Mouse (Mus musculus) cerebellum, adult (tissue): Measurements from ENCODE around the gene Olfr967.
"Not testable (repeated sequence)": the region's sequence is repeated elsewhere in the genome, so short reads cannot be mapped to it uniquely, and the experiment has no call there.

Experiments used
- ATAC-seq: cut with Nextera tagmentation; 2 replicates; pipeline ENCODE4 v1.9.2; 2017; ENCODE audit warnings: mild to moderate bottlenecking, moderate library complexity, mixed read lengths; ENCODE audit not compliant: insufficient number of reproducible peaks, low FRiP score, low TSS enrichment

Gene Olfr967

GRCm38 (mm10) chr9:39745949-39746348 is at the start of gene Olfr967:
Gene Olfr967, plus strand, starts transcription at chr9:39746249.
- ATAC-seq: no peak

GRCm38 (mm10) chr9:39701123-39701522 is 44.9 kb upstream of the Olfr967 start:
- ATAC-seq: not testable (repeated sequence)

DNA sequence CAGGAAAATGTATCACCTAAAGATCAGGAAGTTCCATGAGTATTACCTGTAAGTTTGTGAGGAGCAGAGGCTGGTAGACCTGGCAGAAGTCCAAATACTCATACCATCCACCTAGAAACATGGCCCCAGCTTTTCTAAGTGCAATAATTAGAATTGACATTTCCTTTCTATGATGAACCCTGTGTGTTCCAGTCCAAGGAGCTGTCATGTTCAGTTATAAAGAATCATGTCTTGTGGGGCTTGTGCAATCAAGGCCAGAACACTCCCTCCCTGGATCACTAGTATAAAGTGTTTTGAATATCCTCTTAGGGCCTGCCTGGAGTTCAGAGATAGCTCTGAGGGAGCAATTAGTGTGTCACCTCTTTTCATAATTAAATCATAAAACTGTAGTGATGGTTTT is 39.0 kb upstream of the Olfr967 start, which contains the start of gene Olfr149:
Olfr149 (minus strand) TSS at position 101 of the 400 bp plus-strand sequence.
- no peak for ATAC-seq

DNA sequence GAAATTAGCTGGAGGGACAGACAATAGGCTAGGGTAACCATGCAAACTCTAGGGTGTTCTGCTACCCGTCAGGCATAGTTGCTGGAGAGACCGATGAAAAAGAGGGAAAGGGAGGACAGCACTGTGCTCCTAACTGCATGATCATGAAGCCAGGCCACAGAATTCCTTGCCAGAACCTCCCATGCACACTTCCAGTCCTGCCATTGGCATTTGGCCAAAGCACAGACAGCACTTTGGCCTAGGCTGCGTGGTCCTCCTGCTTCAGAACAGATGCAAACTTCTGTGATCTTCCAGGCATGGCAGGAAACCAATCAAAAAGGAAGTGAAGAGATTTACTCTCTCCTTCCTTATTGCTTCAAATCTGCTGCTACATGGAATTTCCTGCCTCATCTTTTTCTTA is 37.1 kb upstream of the Olfr967 start:
- ATAC-seq: no peak

- ATAC-seq: no peak
These were observed 35.0 kb upstream of the Olfr967 start, which contains the start of gene Olfr965 for GRCm38 (mm10) chr9:39711053-39711452. Gene Olfr965, plus strand, starts transcription at chr9:39711353.

DNA sequence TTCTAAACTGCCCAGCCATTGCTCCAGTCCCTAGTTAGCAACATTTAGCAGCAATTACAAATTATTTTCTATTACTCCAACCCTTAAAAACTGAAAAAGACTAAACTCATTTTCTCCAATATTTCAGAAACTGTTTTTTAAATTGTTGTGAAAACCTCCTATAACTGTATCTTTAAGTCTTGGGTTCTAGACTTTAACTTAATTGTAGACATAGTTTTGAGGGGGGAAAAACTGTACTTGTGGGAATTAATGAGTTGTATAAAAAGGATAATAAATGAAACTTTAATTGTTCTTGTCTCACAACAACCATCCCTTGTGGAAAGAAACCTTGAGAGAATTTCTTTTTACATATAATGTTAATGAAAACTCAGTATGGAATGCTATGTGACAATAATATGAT is 15.4 kb upstream of the Olfr967 start, which contains the start of gene Olfr150:
Olfr150 (plus strand) TSS at position 301 of the 400 bp plus-strand sequence.
- ATAC-seq: no peak

- ATAC-seq: no peak
These were observed 5.3 kb upstream of the Olfr967 start for GRCm38 (mm10) chr9:39740741-39741140.

DNA sequence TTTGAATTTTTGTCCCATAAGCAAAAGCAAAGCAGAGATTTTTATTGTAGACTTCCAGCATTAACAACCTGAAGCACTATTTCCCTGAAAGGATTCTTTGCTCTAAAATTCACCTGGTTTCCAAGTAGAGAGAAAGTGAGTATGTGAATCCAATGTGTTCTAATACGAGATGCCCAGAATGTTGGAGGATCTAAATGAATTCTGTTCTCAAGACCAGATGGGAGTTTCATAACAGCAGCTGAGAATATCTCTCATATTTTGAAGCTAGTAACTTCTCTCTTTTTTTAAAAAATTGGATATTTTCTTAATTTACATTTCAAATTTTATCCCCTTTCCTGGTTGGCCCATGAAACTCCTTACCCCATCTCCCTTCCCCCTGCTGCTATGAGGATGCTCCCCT is 379 bp downstream of the Olfr967 start:
- no peak for ATAC-seq

GRCm38 (mm10) chr9:39783153-39783552 is 37.1 kb downstream of the Olfr967 start, which contains the start of gene Olfr968:
Gene Olfr968, minus strand, starts transcription at chr9:39783253.
- no peak for ATAC-seq

GRCm38 (mm10) chr9:39790558-39790957 is 44.5 kb downstream of the Olfr967 start, which contains the start of gene Olfr969:
Gene Olfr969, plus strand, starts transcription at chr9:39790945.
- no peak for ATAC-seq
